Mouse (Mus musculus) stomach, embryonic 16.5 days (tissue): ENCODE measurements at regions not wholly inside any gene's neighbourhood (a gene's known extent, or its start where the extent isn't known, plus 50 kb on each side); places are given as distances from the start of the nearest gene placed in this dataset.
"Not testable (repeated sequence)": the region's sequence is repeated elsewhere in the genome, so short reads cannot be mapped to it uniquely, and the experiment has no call there.

Experiments used
- ATAC-seq: fragments of 200-750 bp; cut with Nextera tagmentation; 2 replicates; pipeline ENCODE4 v1.8.0; 2017; ENCODE audit warnings: moderate number of reproducible peaks, moderate TSS enrichment; ENCODE audit not compliant: insufficient read depth, low FRiP score
- H3K27ac ChIP-seq: fragments of 300-500 bp; sonication (generic); 2 replicates; pipeline ENCODE4 v1.5.1; 2014; ENCODE audit warnings: low read length
- H3K27me3 ChIP-seq: fragments of 300-500 bp; sonication (generic); 2 replicates; pipeline ENCODE4 v1.6.1; 2014; ENCODE audit warnings: low read length, control low read depth, mixed read lengths; ENCODE audit not compliant: control insufficient read depth, insufficient read depth
- H3K36me3 ChIP-seq: fragments of 300-500 bp; sonication (generic); 2 replicates; pipeline ENCODE4 v1.6.1; 2014; ENCODE audit warnings: low read length; ENCODE audit not compliant: control insufficient read depth, insufficient read depth
- H3K4me1 ChIP-seq: fragments of 300-500 bp; sonication (generic); 2 replicates; pipeline ENCODE4 v1.6.1; 2014; ENCODE audit warnings: low read length, control low read depth, mixed read lengths; ENCODE audit not compliant: control insufficient read depth, insufficient read depth
- H3K4me2 ChIP-seq: fragments of 300-500 bp; sonication (generic); 2 replicates; pipeline ENCODE4 v1.6.1; 2014; ENCODE audit warnings: low read depth, low read length, mixed read lengths
- H3K4me3 ChIP-seq: fragments of 300-500 bp; sonication (generic); replicated peaks from 2 replicates; pipeline ENCODE4 v1.5.1; 2014; ENCODE audit warnings: mild to moderate bottlenecking, low read length
- H3K9ac ChIP-seq: fragments of 300-500 bp; sonication (generic); 2 replicates; pipeline ENCODE4 v1.6.1; 2014; ENCODE audit warnings: low read length
- H3K9me3 ChIP-seq: fragments of 300-500 bp; sonication (generic); replicated peaks from 2 replicates; pipeline ENCODE4 v1.6.1; 2016; ENCODE audit warnings: low read length, control low read depth; ENCODE audit not compliant: control insufficient read depth
- WGBS: fragments of 180-500 bp; shearing (Covaris S2); extraction: QIAGEN DNeasy Blood & Tissue Kit; methylation state at CpG from one replicate; pipeline ENCODE4 v1.1.7; 2014; 5-methylcytosine and 5-hydroxymethylcytosine counted together

DNA sequence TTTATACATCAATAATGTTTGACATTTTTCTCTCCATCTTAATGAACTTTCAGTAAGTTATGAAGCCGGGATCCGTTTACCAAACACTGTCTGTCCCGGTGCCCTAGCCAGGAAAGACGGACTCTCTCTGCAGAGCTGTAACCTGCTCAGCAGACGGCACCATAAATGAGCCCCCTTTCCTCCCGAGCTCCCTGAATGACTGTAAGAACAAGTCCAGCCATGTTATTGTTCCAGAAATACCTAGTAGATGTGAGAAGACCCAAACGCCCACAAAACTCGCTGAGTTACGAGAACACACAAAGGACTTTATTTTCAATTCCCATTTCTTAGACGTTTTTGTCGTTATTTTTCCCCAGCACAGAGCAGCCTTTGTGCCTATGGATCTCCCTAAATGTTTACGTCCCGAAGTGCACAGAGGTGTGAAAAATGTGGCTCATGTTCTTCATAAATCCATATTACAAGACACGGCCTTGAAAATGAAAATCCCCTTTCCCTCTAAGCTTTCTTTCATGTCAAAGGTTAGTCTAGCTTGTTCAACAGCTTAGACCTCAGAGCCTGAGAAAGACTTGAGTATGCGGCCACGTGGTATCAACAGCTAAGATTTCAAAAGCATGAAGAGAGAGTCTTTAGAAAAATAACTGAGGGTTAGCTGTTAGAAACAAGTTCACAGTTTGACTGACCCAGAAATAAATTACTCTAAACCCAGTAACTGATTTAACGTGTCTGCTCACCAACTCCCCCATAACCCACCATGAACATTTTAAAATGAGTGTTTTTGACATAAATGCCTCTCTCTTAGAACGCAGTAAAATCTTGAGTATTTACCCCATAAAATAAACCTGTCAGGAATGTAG lies 125.8 kb upstream of the Intu start:
- ATAC-seq: no peak
- Histone ChIP-seq H3K9ac (no peak overlapping the region), H3K4me3 (no peak overlapping the region), H3K4me2 (no peak overlapping the region), H3K36me3 (no peaks in the 10 kb centered on the region), H3K9me3 (no peaks in the 10 kb centered on the region), H3K4me1 (no peaks in the 10 kb centered on the region), H3K27ac (no peak overlapping the region), H3K27me3 (no peaks in the 10 kb centered on the region)
- WGBS: 50% methylated on average over 18 of the region's 18 CpGs

- Histone ChIP-seq H3K9me3 (no peaks in the 10 kb centered on the region), H3K27ac (no peak overlapping the region), H3K4me2 (no peak overlapping the region), H3K36me3 (no peaks in the 10 kb centered on the region), H3K4me1 (no peaks in the 10 kb centered on the region), H3K27me3 (no peaks in the 10 kb centered on the region), H3K9ac (no peak overlapping the region), H3K4me3 (no peak overlapping the region)
- no peak for ATAC-seq
- WGBS: 67% methylated on average over 2 of the region's 2 CpGs
Measured at GRCm38 (mm10) chr3:40405949-40406236, 125.2 kb upstream of the Intu start.

DNA sequence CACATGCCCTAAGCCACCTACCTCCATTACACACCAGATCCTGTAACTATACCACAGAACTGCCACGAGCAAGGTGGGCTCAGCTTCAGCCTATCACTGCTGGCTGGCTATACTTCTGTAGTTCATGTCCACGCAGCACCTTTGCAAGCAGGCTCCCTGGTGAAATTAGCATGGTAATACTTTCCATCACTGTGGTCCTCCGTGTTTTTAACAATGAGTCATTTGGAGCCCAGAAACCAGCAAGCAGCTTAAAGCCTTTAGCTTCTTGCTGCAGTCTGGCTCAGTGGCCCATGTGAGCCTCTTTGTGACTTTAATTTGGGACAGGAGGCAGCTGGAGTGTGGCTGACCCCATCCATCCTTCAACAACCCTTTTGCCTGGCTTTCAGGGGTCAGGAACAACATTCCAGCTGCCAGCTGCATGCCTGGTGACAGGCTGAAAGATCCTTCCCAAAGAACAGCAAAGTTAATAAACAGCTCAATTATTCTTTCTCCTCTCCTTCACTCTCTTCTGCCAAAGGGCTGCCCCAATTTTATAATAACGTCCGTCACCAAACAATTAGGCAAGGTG lies 122.1 kb upstream of the Intu start:
- H3K4me2 ChIP-seq: no peak overlapping the region
- H3K9ac ChIP-seq: no peak overlapping the region
- H3K4me3 ChIP-seq: no peak overlapping the region
- 38% methylated on average over 5 of the region's 5 CpGs for WGBS
- no peak overlapping the region for H3K27ac ChIP-seq
- H3K9me3 ChIP-seq: no peaks in the 10 kb centered on the region
- no peak for ATAC-seq
- H3K36me3 ChIP-seq: no peaks in the 10 kb centered on the region
- H3K4me1 ChIP-seq: no peaks in the 10 kb centered on the region
- no peaks in the 10 kb centered on the region for H3K27me3 ChIP-seq

DNA sequence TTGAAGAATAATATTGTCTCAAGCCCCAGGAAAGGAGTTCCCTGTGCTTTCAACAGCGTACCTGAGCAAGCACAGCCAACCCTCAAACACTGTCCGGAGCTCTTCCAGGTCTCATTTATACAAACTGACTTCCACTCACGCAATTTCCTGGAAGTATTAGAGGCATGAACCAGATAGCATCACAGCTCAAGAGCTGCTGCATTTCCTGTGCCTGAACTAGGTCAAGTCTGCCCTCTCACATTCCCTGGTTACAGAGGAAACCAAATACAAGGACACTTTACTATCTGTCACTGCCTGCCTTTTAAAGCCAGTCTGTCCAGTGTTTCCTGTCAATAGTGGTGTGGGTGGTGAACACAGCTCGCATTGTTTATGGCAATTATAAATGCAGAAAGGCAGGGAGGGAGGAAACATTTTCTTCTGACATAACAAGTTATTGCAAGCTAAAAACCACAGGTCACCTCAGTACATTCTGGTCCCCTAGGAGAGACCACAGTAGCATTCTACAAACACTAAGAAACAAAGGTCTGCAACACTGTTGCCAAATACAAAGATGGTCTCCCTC lies 120.3 kb upstream of the Intu start:
- no peak for ATAC-seq
- Histone ChIP-seq H3K4me1 (0 out of 2 replicates have a peak, but pooled peaks cover 3% of the 10 kb centered on the region), H3K27ac (no peak overlapping the region), H3K36me3 (no peaks in the 10 kb centered on the region), H3K9ac (no peak overlapping the region), H3K9me3 (no peaks in the 10 kb centered on the region), H3K4me2 (no peak overlapping the region), H3K4me3 (no peak overlapping the region), H3K27me3 (no peaks in the 10 kb centered on the region)
- 57% methylated on average over 4 of the region's 4 CpGs for WGBS

DNA sequence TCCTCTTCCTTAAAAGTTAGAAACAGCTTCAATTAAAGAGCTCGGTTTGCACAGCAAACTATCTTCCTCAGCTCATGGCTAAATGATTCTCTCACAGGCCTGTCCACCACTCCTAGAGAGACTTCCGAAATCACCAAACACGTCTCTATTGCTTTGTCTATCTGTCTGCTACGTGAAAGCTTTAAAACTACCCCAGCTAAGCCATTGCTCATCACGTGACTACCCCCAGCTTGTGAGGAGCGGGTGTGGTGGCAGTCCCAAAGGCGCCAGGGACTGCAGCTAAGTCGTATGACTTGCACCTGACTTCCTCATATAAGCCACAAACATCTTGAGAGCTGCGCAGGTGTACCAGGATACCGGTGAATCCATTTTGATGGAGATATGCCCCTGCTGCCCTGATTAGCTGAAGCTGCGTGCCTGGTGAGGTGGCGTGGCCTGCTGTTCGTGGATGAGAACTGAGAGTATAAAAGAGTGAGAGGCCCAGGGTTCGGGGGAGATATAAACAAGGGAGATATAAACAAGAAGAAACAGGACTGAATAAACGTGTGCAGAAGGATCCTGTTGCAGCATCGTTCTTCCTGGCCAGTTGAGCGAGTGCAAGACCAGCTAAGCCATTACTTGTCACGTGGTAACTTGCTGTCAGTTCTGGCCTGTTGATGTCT lies 105.8 kb upstream of the Intu start:
- WGBS: 46% methylated on average over 16 of the region's 18 CpGs
- ATAC-seq: not testable (repeated sequence)

DNA sequence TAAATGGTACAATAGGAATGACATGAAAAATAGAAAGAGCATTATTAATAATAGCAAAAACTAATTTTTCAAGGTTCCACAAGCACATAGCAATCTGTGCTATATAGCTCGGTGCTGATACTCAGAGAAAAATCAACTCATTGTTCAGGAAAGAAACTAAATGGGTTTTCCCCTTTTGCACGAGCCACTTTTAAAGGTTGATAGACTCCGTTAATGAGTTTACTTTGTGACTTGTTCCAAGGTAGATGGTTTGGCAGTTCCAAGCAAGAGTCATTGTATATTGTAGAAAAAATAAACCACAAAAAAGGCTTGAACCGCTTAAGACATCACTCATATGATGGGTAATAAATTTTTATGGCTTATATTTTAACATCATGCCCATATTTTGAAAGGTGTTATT lies 105.0 kb upstream of the Intu start:
- H3K4me1 ChIP-seq: no peaks in the 10 kb centered on the region
- ATAC-seq: no peak
- 62% methylated on average over 4 of the region's 4 CpGs for WGBS
- no peaks in the 10 kb centered on the region for H3K27me3 ChIP-seq
- no peaks in the 10 kb centered on the region for H3K9me3 ChIP-seq
- no peak overlapping the region for H3K27ac ChIP-seq
- no peak overlapping the region for H3K9ac ChIP-seq
- no peak overlapping the region for H3K4me3 ChIP-seq
- no peaks in the 10 kb centered on the region for H3K36me3 ChIP-seq
- H3K4me2 ChIP-seq: no peak overlapping the region

More for the DNA sequence above, 105.8 kb upstream of the Intu start:
- H3K9ac ChIP-seq, H3K4me3 ChIP-seq, H3K9me3 ChIP-seq, H3K36me3 ChIP-seq, H3K4me1 ChIP-seq, H3K4me2 ChIP-seq, H3K27ac ChIP-seq, H3K27me3 ChIP-seq: not testable (repeated sequence)

DNA sequence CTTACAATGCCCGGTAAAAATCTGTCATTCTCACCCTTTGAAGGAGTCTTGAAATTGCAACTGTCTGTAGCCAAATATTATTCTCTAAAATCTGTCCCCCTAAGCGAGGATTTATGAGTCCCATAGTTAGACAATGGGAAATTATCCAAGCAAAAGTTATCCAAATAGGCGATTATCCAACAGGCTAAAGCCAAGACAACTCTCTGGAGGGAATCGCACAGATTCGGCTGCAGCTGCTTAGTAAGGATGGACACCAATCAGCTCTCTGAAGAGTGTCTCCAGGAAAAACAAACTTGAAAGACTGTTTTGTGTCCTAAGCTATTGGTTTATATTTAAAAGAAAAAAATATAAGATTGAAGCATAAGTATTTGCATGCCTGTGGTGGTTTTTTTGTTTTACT lies 103.1 kb upstream of the Intu start:
- H3K36me3 ChIP-seq: no peaks in the 10 kb centered on the region
- no peak for ATAC-seq
- no peaks in the 10 kb centered on the region for H3K27me3 ChIP-seq
- H3K27ac ChIP-seq: no peak overlapping the region
- H3K4me2 ChIP-seq: no peak overlapping the region
- no peak overlapping the region for H3K4me3 ChIP-seq
- no peaks in the 10 kb centered on the region for H3K9me3 ChIP-seq
- no peaks in the 10 kb centered on the region for H3K4me1 ChIP-seq
- 53% methylated on average over 5 of the region's 5 CpGs for WGBS
- H3K9ac ChIP-seq: no peak overlapping the region

DNA sequence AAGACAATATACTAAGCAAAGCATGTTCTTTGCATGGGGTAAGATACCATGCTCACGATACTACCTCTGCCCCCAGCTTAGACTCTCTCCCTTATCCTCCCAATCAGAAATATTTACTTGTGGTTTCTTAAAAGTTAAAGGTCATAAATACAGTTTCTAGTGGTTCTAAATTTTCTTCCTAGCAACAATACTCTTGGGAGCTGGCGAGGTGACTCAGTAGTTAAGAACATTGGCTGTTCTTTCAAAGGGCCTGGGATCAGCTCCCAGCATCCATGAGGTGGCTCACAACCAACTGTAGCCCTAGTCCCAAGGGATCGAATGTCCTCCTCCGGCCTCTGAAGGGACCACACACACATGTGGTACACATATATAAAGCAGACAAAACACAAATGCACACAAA lies 92.8 kb upstream of the Intu start:
- 81% methylated on average over 4 of the region's 4 CpGs for WGBS
- no peaks in the 10 kb centered on the region for H3K9me3 ChIP-seq
- H3K27me3 ChIP-seq: no peaks in the 10 kb centered on the region
- no peak overlapping the region for H3K4me3 ChIP-seq
- H3K36me3 ChIP-seq: no peaks in the 10 kb centered on the region
- no peak for ATAC-seq
- H3K27ac ChIP-seq: no peak overlapping the region
- no peak overlapping the region for H3K9ac ChIP-seq
- no peak overlapping the region for H3K4me2 ChIP-seq
- 0 out of 2 replicates have a peak, but pooled peaks cover 5% of the 10 kb centered on the region for H3K4me1 ChIP-seq
